Mouse (Mus musculus) olfactory bulb, adult 2 months (tissue): ENCODE results near the gene Wnt7b.

Experiments used
- CTCF ChIP-seq: fragments of 200-500 bp; IDR thresholded peaks from 2 replicates; pipeline ENCODE4 v1.5.1; 2012; ENCODE audit warnings: low read depth, mild to moderate bottlenecking, low read length, moderate library complexity; ENCODE audit not compliant: insufficient read depth
- POLR2A ChIP-seq: fragments of 200-500 bp; IDR thresholded peaks from 2 replicates; pipeline ENCODE4 v1.6.1; 2012; ENCODE audit warnings: mild to moderate bottlenecking, low read depth, low read length, moderate library complexity; ENCODE audit not compliant: insufficient read depth

- TF ChIP-seq POLR2A (no peak), CTCF (no peak)
Measured at GRCm38 (mm10) chr15:85532063-85532462, 50.2 kb downstream of the Wnt7b start.
